ENCODE assay signal across 24 mouse cellular contexts in the genomic region with DNA sequence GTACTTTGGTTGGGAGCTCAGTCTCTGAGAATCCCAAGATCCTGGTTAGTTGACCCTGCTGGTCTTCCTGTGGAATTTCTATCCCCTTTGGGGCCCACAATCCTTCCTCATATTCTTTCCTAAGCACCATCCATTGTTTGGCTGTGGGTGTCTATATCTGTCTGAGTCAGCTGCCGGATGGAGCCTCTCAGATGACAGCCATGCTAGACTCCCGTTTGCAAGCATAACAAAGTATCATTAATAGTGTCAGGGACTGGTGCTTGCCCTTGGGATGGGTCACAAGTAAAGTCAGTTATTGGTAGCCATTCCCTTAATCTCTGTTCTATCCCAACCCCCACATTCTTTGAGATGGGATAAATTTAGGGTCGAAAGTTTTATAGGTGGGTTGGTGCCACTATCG.
"Had no signal": no experiment of that assay in that cellular context is flagged by ENCODE, and none has a peak within 500 bp of the region (broad histone marks: within the 10 kb centered on the region; RNA-seq: fewer than 3 reads in every experiment).

No protein-coding gene starts in this region.

- H3K36me3 ChIP-seq: heart, embryonic 13.5 days; heart, embryonic 15.5 days; hindbrain, embryonic 13.5 days; hindbrain, embryonic 15.5 days; limb, embryonic 13.5 days; limb, embryonic 15.5 days; liver, embryonic 12.5 days had no signal

- ATAC-seq: forebrain, postnatal 0 days; hindbrain, postnatal 0 days; intestine, embryonic 16.5 days; liver, embryonic 12.5 days had no signal

- H3K9me3 ChIP-seq: heart, embryonic 13.5 days; heart, embryonic 15.5 days; hindbrain, embryonic 13.5 days; hindbrain, embryonic 15.5 days; limb, embryonic 13.5 days; limb, embryonic 15.5 days; liver, embryonic 12.5 days had no signal

- DNase-seq: forebrain, postnatal 0 days; gastrocnemius, postnatal 14 days; gastrocnemius, postnatal 36 days; heart, adult 18-20 months; heart, postnatal 14 days; heart, postnatal 36 days; kidney, adult 11 months; kidney, adult 2 months; kidney, adult 9 months; kidney, postnatal 25 days; layer of hippocampus, adult 9-11 months; layer of hippocampus, postnatal 36 days; left cerebral cortex, postnatal 4 days had no signal

- H3K4me1 ChIP-seq: heart, embryonic 13.5 days; heart, embryonic 15.5 days; hindbrain, embryonic 13.5 days; hindbrain, embryonic 15.5 days; limb, embryonic 13.5 days; limb, embryonic 15.5 days; liver, embryonic 12.5 days had no signal

- H3K4me2 ChIP-seq: heart, embryonic 11.5 days; heart, embryonic 13.5 days; heart, embryonic 15.5 days; hindbrain, embryonic 13.5 days; hindbrain, embryonic 15.5 days; limb, embryonic 13.5 days; limb, embryonic 15.5 days; liver, embryonic 12.5 days had no signal

- H3K27me3 ChIP-seq: heart, embryonic 13.5 days; heart, embryonic 15.5 days; hindbrain, embryonic 13.5 days; hindbrain, embryonic 15.5 days; limb, embryonic 13.5 days; limb, embryonic 15.5 days; liver, embryonic 12.5 days had no signal

- H3K4me3 ChIP-seq: heart, embryonic 13.5 days; heart, embryonic 15.5 days; hindbrain, embryonic 13.5 days; hindbrain, embryonic 15.5 days; limb, embryonic 13.5 days; limb, embryonic 15.5 days; liver, embryonic 12.5 days had no signal

- H3K27ac ChIP-seq: heart, embryonic 13.5 days; heart, embryonic 15.5 days; hindbrain, embryonic 13.5 days; hindbrain, embryonic 15.5 days; hindbrain, postnatal 0 days; limb, embryonic 13.5 days; limb, embryonic 15.5 days; liver, embryonic 12.5 days; liver, embryonic 14.5 days had no signal

- H3K9ac ChIP-seq: forebrain, postnatal 0 days; heart, embryonic 13.5 days; heart, embryonic 15.5 days; hindbrain, embryonic 13.5 days; hindbrain, embryonic 15.5 days; limb, embryonic 13.5 days; limb, embryonic 15.5 days; liver, embryonic 12.5 days; liver, embryonic 14.5 days had no signal
